Mouse (Mus musculus): ENCODE measurements at regions not wholly inside any gene's neighbourhood (a gene's known extent, or its start where the extent isn't known, plus 50 kb on each side); places are given as distances from the start of the nearest gene placed in this dataset.

DNA sequence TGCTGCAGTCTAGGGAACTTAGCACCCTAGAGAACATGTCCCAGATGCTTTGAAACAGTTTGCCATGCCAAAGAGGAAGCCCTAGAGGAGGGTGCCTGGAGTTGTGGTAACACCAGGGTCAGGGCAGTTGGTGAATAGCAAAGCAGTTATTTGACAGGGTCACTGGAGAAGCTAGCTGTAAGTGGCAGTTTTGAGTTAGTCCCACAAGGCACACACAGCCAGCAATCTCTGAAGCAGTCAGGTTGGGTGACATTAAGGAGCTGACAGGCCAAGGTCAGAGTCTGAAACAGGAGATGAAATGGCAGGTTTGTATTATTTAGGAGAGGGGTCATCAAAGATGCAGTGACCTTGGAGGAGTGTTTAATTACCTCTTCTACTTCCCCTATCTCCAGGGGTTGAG lies 171.2 kb upstream of the St8sia2 start:
- Histone ChIP-seq H3K4me1 (ENCODE audit: control insufficient read depth in 1 of 2, insufficient read depth in 2 of 2, low read length in 2 of 2) (no peaks in the 10 kb centered on the region), H3K4me3 (ENCODE audit: control insufficient read depth in 1 of 2, insufficient read depth in 1 of 2, low read depth in 2 of 2, low read length in 2 of 2) (no peak overlapping the region), H3K36me3 (ENCODE audit: control insufficient read depth in 1 of 2, insufficient read depth in 2 of 2, low read length in 2 of 2) (no peaks in the 10 kb centered on the region), H3K79me2 (ENCODE audit: control insufficient read depth, insufficient read depth, low read length, poor library complexity) (no peaks in the 10 kb centered on the region), H3K9ac (ENCODE audit: control insufficient read depth, low read depth, low read length, poor library complexity, severe bottlenecking) (no peak overlapping the region), H3K27ac (ENCODE audit: control insufficient read depth, low read depth, low read length) (no peak overlapping the region), H3K9me3 (replicated peaks; ENCODE audit: insufficient read depth, low read length) (no peaks in the 10 kb centered on the region), H3K27me3 (ENCODE audit: control insufficient read depth in 1 of 2, insufficient read depth in 2 of 2, low read length in 2 of 2) (no peaks in the 10 kb centered on the region)
- no peak for DNase-seq (ENCODE audit: low read depth, low spot score)
- no peak for TF ChIP-seq CHD2 (IDR thresholded peaks at IDR 0.05; ENCODE audit: low read length)
- TF ChIP-seq ETS1 (IDR thresholded peaks at IDR 0.05; ENCODE audit: low read depth, low read length) = no peak
- TF ChIP-seq CHD1 (IDR thresholded peaks at IDR 0.05; ENCODE audit: low read depth, low read length) = no peak
- no peak for TF ChIP-seq ZMIZ1 (IDR thresholded peaks at IDR 0.05; ENCODE audit: low read depth, low read length)
- no peak for TF ChIP-seq HCFC1 (IDR thresholded peaks at IDR 0.05; ENCODE audit: low read depth, low read length)
- no peak for TF ChIP-seq SMC3 (IDR thresholded peaks at IDR 0.05; ENCODE audit: low read depth, low read length)
- no peak for TF ChIP-seq MXI1 (IDR thresholded peaks at IDR 0.05; ENCODE audit: low read depth, low read length)
- no peak for TF ChIP-seq KAT2A (conservative IDR thresholded peaks at IDR 0.05; ENCODE audit: low read depth, low read length)
- TF ChIP-seq GABPA (IDR thresholded peaks at IDR 0.05; ENCODE audit: low read depth, low read length) = no peak
- no peak for TF ChIP-seq MAX (IDR thresholded peaks at IDR 0.05; ENCODE audit: low read length)
- no peak for TF ChIP-seq TAL1 (IDR thresholded peaks at IDR 0.05; ENCODE audit: low read length)
- no peak for TF ChIP-seq SIN3A (IDR thresholded peaks at IDR 0.05; ENCODE audit: low read length)
- TF ChIP-seq NRF1 (IDR thresholded peaks at IDR 0.05; ENCODE audit: insufficient read depth, low read depth, low read length, poor library complexity, severe bottlenecking) = no peak
- TF ChIP-seq BHLHE40 (IDR thresholded peaks at IDR 0.05; ENCODE audit: borderline replicate concordance, low read depth, low read length) = no peak
- no peak for TF ChIP-seq POLR2AphosphoS2 (IDR thresholded peaks at IDR 0.05; ENCODE audit: low read length)
- no peak for TF ChIP-seq GATA1 (IDR thresholded peaks at IDR 0.05; ENCODE audit: low read depth, low read length)
- no peak for TF ChIP-seq MAZ (IDR thresholded peaks at IDR 0.05; ENCODE audit: low read depth, low read length)
- TF ChIP-seq CTCF (IDR thresholded peaks at IDR 0.05 in 2 of 3, conservative IDR thresholded peaks at IDR 0.05 in 1 of 3; ENCODE audit: control insufficient read depth in 1 of 3, insufficient read depth in 1 of 3, low read depth in 2 of 3, low read length in 3 of 3, poor library complexity in 1 of 3, severe bottlenecking in 1 of 3) = no peak

DNA sequence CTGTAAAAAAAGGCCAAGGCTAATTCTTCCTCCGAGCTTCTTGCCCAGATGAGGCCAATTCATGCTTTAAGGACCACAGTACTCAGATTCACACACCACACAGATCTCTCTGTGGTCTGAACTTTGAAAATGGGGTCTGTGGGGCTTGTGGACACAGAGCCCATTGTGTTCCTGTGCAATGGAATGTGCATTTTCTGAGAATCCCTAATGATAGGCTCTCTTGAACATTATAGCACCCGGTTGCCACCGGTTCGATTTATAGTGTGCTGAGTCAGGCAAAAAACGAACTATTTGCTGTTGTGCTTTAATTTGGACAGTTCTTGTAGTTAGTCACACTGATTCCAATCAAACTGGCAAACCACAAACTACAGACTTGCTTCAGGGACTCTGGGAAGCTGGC lies 160.7 kb upstream of the St8sia2 start:
- no peaks in the 10 kb centered on the region for H3K36me3 ChIP-seq (ENCODE audit: control insufficient read depth in 1 of 2, insufficient read depth in 2 of 2, low read length in 2 of 2)
- H3K27me3 ChIP-seq (ENCODE audit: control insufficient read depth in 1 of 2, insufficient read depth in 2 of 2, low read length in 2 of 2) = no peaks in the 10 kb centered on the region
- H3K4me3 ChIP-seq (ENCODE audit: control insufficient read depth in 1 of 2, insufficient read depth in 1 of 2, low read depth in 2 of 2, low read length in 2 of 2) = no peak overlapping the region
- no peak for TF ChIP-seq TCF12 (IDR thresholded peaks at IDR 0.05; ENCODE audit: low read depth, low read length)
- no peak for TF ChIP-seq MXI1 (IDR thresholded peaks at IDR 0.05; ENCODE audit: low read depth, low read length)
- no peak for TF ChIP-seq MEF2A (IDR thresholded peaks at IDR 0.05; ENCODE audit: extremely low read depth, insufficient replicate concordance, low read depth, low read length, poor library complexity, severe bottlenecking)
- no peak for TF ChIP-seq ETS1 (IDR thresholded peaks at IDR 0.05; ENCODE audit: low read depth, low read length)
- no peak for TF ChIP-seq POLR2A (IDR thresholded peaks at IDR 0.05; ENCODE audit: control insufficient read depth in 1 of 2, insufficient read depth in 1 of 2, low read depth in 1 of 2, low read length in 2 of 2, poor library complexity in 1 of 2)
- TF ChIP-seq ELF1 (IDR thresholded peaks at IDR 0.05; ENCODE audit: low read depth, low read length) = no peak
- TF ChIP-seq RCOR1 (IDR thresholded peaks at IDR 0.05; ENCODE audit: low read depth, low read length) = no peak
- TF ChIP-seq ZMIZ1 (IDR thresholded peaks at IDR 0.05; ENCODE audit: low read depth, low read length) = no peak
- TF ChIP-seq ZNF384 (IDR thresholded peaks at IDR 0.05; ENCODE audit: low read depth, low read length) = no peak
- H3K4me1 ChIP-seq (ENCODE audit: control insufficient read depth in 1 of 2, insufficient read depth in 2 of 2, low read length in 2 of 2) = no peaks in the 10 kb centered on the region
- H3K27ac ChIP-seq (ENCODE audit: control insufficient read depth, low read depth, low read length) = no peak overlapping the region
- no peaks in the 10 kb centered on the region for H3K79me2 ChIP-seq (ENCODE audit: control insufficient read depth, insufficient read depth, low read length, poor library complexity)
- no peak for DNase-seq (ENCODE audit: low read depth, low spot score)
- H3K9ac ChIP-seq (ENCODE audit: control insufficient read depth, low read depth, low read length, poor library complexity, severe bottlenecking) = no peak overlapping the region
- H3K9me3 ChIP-seq (replicated peaks; ENCODE audit: insufficient read depth, low read length) = no peaks in the 10 kb centered on the region
